Mouse (Mus musculus): ENCODE results near the gene Gdf2. TPM values are rescaled to one million over a fixed set of nuclear protein-coding genes. Genes with fewer than 3 reads are reported as not detected.

The Gdf2 gene
- polyA plus RNA-seq, 1 experiment from 2014 or later = 0.41 TPM

- no peak overlapping the region for H3K27ac ChIP-seq (replicated peaks)
- ATAC-seq (ENCODE audit: extremely low read depth, insufficient number of reproducible peaks, low FRiP score, low TSS enrichment) = no peak
- H3K36me3 ChIP-seq = no peaks in the 10 kb centered on the region
- H3K27me3 ChIP-seq (replicated peaks) = 0 out of 2 replicates have a peak, but pooled peaks cover 3% of the 10 kb centered on the region
- H3K4me2 ChIP-seq = no peak overlapping the region
- H3K9ac ChIP-seq = no peak overlapping the region
- H3K9me3 ChIP-seq = no peaks in the 10 kb centered on the region
- WGBS = 55% methylated on average over 4 of the region's 4 CpGs
- no peak overlapping the region for H3K4me3 ChIP-seq
- H3K4me1 ChIP-seq = peaks cover 14% of the 10 kb centered on the region
Measured at GRCm38 (mm10) chr14:33958186-33958585, 17.3 kb downstream of the Gdf2 start.

- no peak for ATAC-seq (ENCODE audit: extremely low read depth, insufficient number of reproducible peaks, low FRiP score, low TSS enrichment)
- Histone ChIP-seq H3K4me2 (no peak overlapping the region), H3K9ac (no peak overlapping the region), H3K36me3 (no peaks in the 10 kb centered on the region), H3K4me3 (no peak overlapping the region), H3K4me1 (peaks cover 14% of the 10 kb centered on the region), H3K27me3 (replicated peaks) (0 out of 2 replicates have a peak, but pooled peaks cover 3% of the 10 kb centered on the region), H3K9me3 (no peaks in the 10 kb centered on the region), H3K27ac (replicated peaks) (no peak overlapping the region)
- WGBS = 6% methylated on average over 3 of the region's 3 CpGs
Measured at GRCm38 (mm10) chr14:33958841-33959240, 18.0 kb downstream of the Gdf2 start.

DNA sequence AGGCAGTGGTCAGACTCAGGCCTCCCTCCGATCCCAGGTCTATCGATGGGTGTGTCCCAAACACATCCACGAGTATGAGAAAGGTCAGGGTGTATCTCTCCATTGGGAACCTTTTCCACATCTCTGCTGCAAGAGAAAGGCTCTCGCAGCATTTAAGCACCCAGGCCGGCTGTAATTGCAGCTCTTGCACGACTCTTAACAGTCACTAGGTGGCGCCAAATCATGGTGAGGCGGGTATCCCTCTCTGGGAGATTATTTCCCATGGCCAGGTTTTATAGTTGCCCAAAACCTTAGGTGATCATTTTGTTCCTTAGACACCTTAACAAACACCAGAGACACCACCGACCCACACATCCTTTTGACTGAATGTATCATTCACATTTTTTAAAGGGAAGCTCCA is 18.5 kb downstream of the Gdf2 start:
- WGBS = 6% methylated on average over 9 of the region's 9 CpGs
- H3K9ac ChIP-seq = no peak overlapping the region
- 0 out of 2 replicates have a peak, but pooled peaks cover 3% of the 10 kb centered on the region for H3K27me3 ChIP-seq (replicated peaks)
- no peak overlapping the region for H3K4me3 ChIP-seq
- peaks cover 14% of the 10 kb centered on the region for H3K4me1 ChIP-seq
- no peak overlapping the region for H3K4me2 ChIP-seq
- H3K36me3 ChIP-seq = no peaks in the 10 kb centered on the region
- no peak overlapping the region for H3K27ac ChIP-seq (replicated peaks)
- H3K9me3 ChIP-seq = no peaks in the 10 kb centered on the region
- ATAC-seq (ENCODE audit: extremely low read depth, insufficient number of reproducible peaks, low FRiP score, low TSS enrichment) = no peak

GRCm38 (mm10) chr14:33965675-33966074 is 24.8 kb downstream of the Gdf2 start:
- H3K36me3 ChIP-seq = no peaks in the 10 kb centered on the region
- no peak overlapping the region for H3K4me3 ChIP-seq
- no peak overlapping the region for H3K9ac ChIP-seq
- no peaks in the 10 kb centered on the region for H3K9me3 ChIP-seq
- no peaks in the 10 kb centered on the region for H3K27me3 ChIP-seq (replicated peaks)
- ATAC-seq (ENCODE audit: extremely low read depth, insufficient number of reproducible peaks, low FRiP score, low TSS enrichment) = no peak
- H3K4me2 ChIP-seq = no peak overlapping the region
- H3K27ac ChIP-seq (replicated peaks) = no peak overlapping the region
- WGBS = 51% methylated on average over 7 of the region's 7 CpGs
- no peaks in the 10 kb centered on the region for H3K4me1 ChIP-seq

DNA sequence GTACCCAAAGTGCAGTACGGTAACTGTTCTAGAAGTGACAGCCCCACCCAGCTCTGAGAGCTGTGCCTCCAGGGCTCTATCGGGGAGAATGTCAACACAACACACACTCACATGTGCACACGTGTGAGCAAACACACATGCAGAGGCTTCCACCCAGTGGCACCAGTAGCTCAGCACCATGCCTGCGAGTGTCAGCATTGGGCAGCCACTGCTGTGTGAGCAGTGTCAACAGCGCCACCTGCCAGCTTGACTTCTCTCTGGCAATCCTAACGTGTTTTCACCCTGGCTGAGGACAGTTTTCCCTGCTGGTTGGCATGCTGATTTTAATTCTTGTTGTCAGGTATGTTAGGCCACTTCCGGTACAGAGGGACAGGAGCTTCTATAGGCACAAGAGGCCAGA is 31.8 kb downstream of the Gdf2 start:
- H3K9me3 ChIP-seq = no peaks in the 10 kb centered on the region
- no peak for ATAC-seq (ENCODE audit: extremely low read depth, insufficient number of reproducible peaks, low FRiP score, low TSS enrichment)

DNA sequence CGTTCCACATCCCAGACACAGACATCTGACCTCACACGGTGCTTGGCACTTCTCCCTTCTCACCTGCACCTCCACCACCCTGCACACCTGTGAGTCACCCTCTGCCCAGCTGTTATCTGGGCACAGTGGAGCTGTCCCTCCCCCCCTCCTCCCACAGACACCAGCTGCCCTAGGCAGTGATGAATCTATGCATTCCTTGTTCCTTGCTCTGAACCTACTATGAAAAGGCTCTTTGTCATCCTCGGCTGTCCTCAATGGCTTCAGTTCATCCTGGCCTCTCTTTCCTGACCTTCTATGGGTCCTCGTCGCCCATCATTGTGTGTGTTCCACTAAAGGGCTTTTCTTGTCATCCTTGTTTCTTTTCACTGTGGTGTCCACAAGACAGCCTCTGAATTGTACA is 33.9 kb downstream of the Gdf2 start:
- Histone ChIP-seq H3K4me3 (no peak overlapping the region), H3K4me1 (peaks cover 15% of the 10 kb centered on the region; the same call in 1 of the 2 replicates), H3K9ac (no peak overlapping the region), H3K27me3 (replicated peaks) (peaks cover 46% of the 10 kb centered on the region), H3K27ac (replicated peaks) (no peak overlapping the region), H3K4me2 (no peak overlapping the region), H3K9me3 (no peaks in the 10 kb centered on the region), H3K36me3 (no peaks in the 10 kb centered on the region)
- ATAC-seq (ENCODE audit: extremely low read depth, insufficient number of reproducible peaks, low FRiP score, low TSS enrichment) = no peak
- 64% methylated on average over 5 of the region's 5 CpGs for WGBS

More for the DNA sequence above, 31.8 kb downstream of the Gdf2 start:
- no peak overlapping the region for H3K4me2 ChIP-seq
- H3K4me1 ChIP-seq = peaks cover under 1% of the 10 kb centered on the region; the same call in 1 of the 2 replicates
- WGBS = 38% methylated on average over 7 of the region's 7 CpGs
- H3K4me3 ChIP-seq = no peak overlapping the region
- H3K27me3 ChIP-seq (replicated peaks) = peaks cover 25% of the 10 kb centered on the region
- no peak overlapping the region for H3K27ac ChIP-seq (replicated peaks)
- H3K9ac ChIP-seq = no peak overlapping the region
- H3K36me3 ChIP-seq = no peaks in the 10 kb centered on the region

GRCm38 (mm10) chr14:33977748-33978147 is 36.9 kb downstream of the Gdf2 start:
- H3K4me2 ChIP-seq = no peak overlapping the region
- 36% methylated on average over 7 of the region's 7 CpGs for WGBS
- no peaks in the 10 kb centered on the region for H3K9me3 ChIP-seq
- H3K27ac ChIP-seq (replicated peaks) = no peak overlapping the region
- no peak for ATAC-seq (ENCODE audit: extremely low read depth, insufficient number of reproducible peaks, low FRiP score, low TSS enrichment)
- H3K27me3 ChIP-seq (replicated peaks) = peaks cover 43% of the 10 kb centered on the region
- H3K4me1 ChIP-seq = peaks cover 15% of the 10 kb centered on the region; the same call in 1 of the 2 replicates
- H3K4me3 ChIP-seq = no peak overlapping the region
- no peaks in the 10 kb centered on the region for H3K36me3 ChIP-seq
- H3K9ac ChIP-seq = no peak overlapping the region

- Histone ChIP-seq H3K27me3 (replicated peaks) (peaks cover 39% of the 10 kb centered on the region), H3K27ac (replicated peaks) (no peak within 1 kb of the TSS), H3K36me3 (no peaks in the 10 kb centered on the region), H3K4me2 (peak within 1 kb of the TSS; percentile 77), H3K9me3 (no peaks in the 10 kb centered on the region), H3K4me3 (peak within 1 kb of the TSS; percentile 51), H3K9ac (peak within 1 kb of the TSS; percentile 62), H3K4me1 (peaks cover 15% of the 10 kb centered on the region; the same call in 1 of the 2 replicates)
- no peak; the same call in 1 of the 2 replicates for ATAC-seq (ENCODE audit: extremely low read depth, insufficient number of reproducible peaks, low FRiP score, low TSS enrichment)
- WGBS = 1% methylated on average over 25 of the region's 25 CpGs
Measured at GRCm38 (mm10) chr14:33978604-33979059, 37.8 kb downstream of the Gdf2 start, which contains the start of gene Zfp488. Zfp488 (minus strand) TSS chr14:33978764.

DNA sequence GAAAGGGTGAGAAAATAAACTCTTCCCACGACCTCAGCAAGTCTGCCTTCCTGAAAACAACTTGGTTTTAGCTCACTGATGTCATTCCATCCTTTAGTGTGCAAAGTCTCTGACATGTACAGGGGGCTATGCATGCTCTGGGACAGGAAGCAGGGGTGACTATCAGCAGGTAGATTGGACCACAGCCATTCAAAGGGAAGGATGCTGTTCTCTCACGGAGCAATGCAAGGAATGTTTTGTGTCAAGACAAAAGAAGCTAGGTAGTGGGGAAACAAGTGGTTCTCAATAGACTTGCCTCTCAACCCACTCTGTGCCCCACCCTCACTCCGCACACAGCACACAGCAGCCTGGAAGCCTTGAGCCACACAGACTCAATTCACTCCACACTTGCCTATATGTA is 48.4 kb downstream of the Gdf2 start:
- Histone ChIP-seq H3K4me1 (peaks cover 7% of the 10 kb centered on the region), H3K4me2 (no peak overlapping the region), H3K9me3 (no peaks in the 10 kb centered on the region), H3K9ac (no peak overlapping the region), H3K36me3 (no peaks in the 10 kb centered on the region), H3K27ac (replicated peaks) (no peak overlapping the region), H3K4me3 (no peak overlapping the region), H3K27me3 (replicated peaks) (peaks cover 4% of the 10 kb centered on the region; the same call in 1 of the 2 replicates)
- no peak for ATAC-seq (ENCODE audit: extremely low read depth, insufficient number of reproducible peaks, low FRiP score, low TSS enrichment)
- WGBS = 48% methylated on average over 3 of the region's 3 CpGs

DNA sequence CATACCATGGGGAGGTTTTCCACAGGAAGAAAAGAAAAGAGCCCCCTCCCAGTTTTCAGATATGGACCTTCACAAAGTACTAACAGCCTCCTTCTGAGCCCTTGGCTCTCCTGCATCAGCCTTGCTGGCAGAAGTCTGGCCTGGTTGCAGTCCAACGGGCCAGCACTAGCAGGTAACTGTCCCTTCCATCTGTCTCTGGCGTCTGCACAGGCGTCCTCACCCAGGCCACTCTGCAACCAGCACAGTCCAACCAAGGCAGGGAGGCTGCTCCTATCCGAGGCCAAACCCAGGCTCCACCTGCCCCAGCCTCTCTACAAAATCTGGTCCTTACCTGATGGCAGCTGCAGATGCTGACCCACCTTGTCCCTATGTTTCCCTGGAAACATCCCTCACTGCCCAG is 51.1 kb downstream of the Gdf2 start:
- Histone ChIP-seq H3K9me3 (no peaks in the 10 kb centered on the region), H3K27me3 (replicated peaks) (peaks cover 4% of the 10 kb centered on the region; the same call in 1 of the 2 replicates), H3K36me3 (no peaks in the 10 kb centered on the region), H3K27ac (replicated peaks) (no peak overlapping the region), H3K4me3 (no peak overlapping the region), H3K9ac (no peak overlapping the region), H3K4me1 (peaks cover 13% of the 10 kb centered on the region), H3K4me2 (no peak overlapping the region)
- no peak for ATAC-seq (ENCODE audit: extremely low read depth, insufficient number of reproducible peaks, low FRiP score, low TSS enrichment)
- 64% methylated on average over 4 of the region's 4 CpGs for WGBS

GRCm38 (mm10) chr14:33993051-33993450 is 52.2 kb downstream of the Gdf2 start:
- Histone ChIP-seq H3K9ac (no peak overlapping the region), H3K4me2 (no peak overlapping the region), H3K27ac (replicated peaks) (no peak overlapping the region), H3K9me3 (no peaks in the 10 kb centered on the region), H3K27me3 (replicated peaks) (peaks cover 4% of the 10 kb centered on the region; the same call in 1 of the 2 replicates), H3K36me3 (no peaks in the 10 kb centered on the region), H3K4me3 (no peak overlapping the region), H3K4me1 (peaks cover 23% of the 10 kb centered on the region)
- WGBS = 85% methylated on average over 9 of the region's 9 CpGs
- ATAC-seq (ENCODE audit: extremely low read depth, insufficient number of reproducible peaks, low FRiP score, low TSS enrichment) = no peak

Data from heart, embryonic 13.5 days (tissue).